Mouse (Mus musculus) neural tube, embryonic 12.5 days (tissue): ENCODE measurements around the gene Rin3. TPM values are rescaled to one million over a fixed set of nuclear protein-coding genes. Genes with fewer than 3 reads are reported as not detected.

Experiments used
- ATAC-seq: fragments of 200-750 bp; cut with Nextera tagmentation; 2 replicates; pipeline ENCODE4 v1.8.0; 2017; ENCODE audit warnings: low read depth, mild to moderate bottlenecking, moderate TSS enrichment, moderate library complexity; ENCODE audit not compliant: low FRiP score
- H3K27ac ChIP-seq: fragments of 300-500 bp; sonication (generic); 2 replicates; pipeline ENCODE4 v1.5.1; 2016
- H3K27me3 ChIP-seq: fragments of 300-500 bp; sonication (generic); replicated peaks from 2 replicates; pipeline ENCODE4 v1.6.1; 2016; ENCODE audit warnings: mild to moderate bottlenecking
- H3K36me3 ChIP-seq: fragments of 300-500 bp; sonication (generic); 2 replicates; pipeline ENCODE4 v1.6.1; 2016; ENCODE audit warnings: mild to moderate bottlenecking
- H3K4me1 ChIP-seq: fragments of 300-500 bp; sonication (generic); 2 replicates; pipeline ENCODE4 v1.6.1; 2016
- H3K4me2 ChIP-seq: fragments of 300-500 bp; sonication (generic); replicated peaks from 2 replicates; pipeline ENCODE4 v1.6.1; 2016; ENCODE audit warnings: mild to moderate bottlenecking
- H3K4me3 ChIP-seq: fragments of 300-500 bp; sonication (generic); 2 replicates; pipeline ENCODE4 v1.5.1; 2016
- H3K9ac ChIP-seq: fragments of 300-500 bp; sonication (generic); 2 replicates; pipeline ENCODE4 v1.6.1; 2016; ENCODE audit warnings: mild to moderate bottlenecking
- H3K9me3 ChIP-seq: fragments of 300-500 bp; sonication (generic); 2 replicates; pipeline ENCODE4 v1.6.1; 2016; ENCODE audit warnings: mild to moderate bottlenecking
- WGBS: fragments of 180-500 bp; shearing (Covaris S2); methylation state at CpG from one replicate; pipeline ENCODE4 v1.1.7; 2016; 5-methylcytosine and 5-hydroxymethylcytosine counted together
- polyA plus RNA-seq: library from polyadenylated mRNA; unstranded; fragments of >200 nt; fragmentation: Nextera tagmentation; extraction: Ambion mirVana; gene quantifications from 2 replicates; pipeline ENCODE4 v1.2.1, GENCODE M21; 2016

The Rin3 gene
- polyA plus RNA-seq, 1 experiment from 2014 or later, result 5.6 TPM

GRCm38 (mm10) chr12:102292501-102293215, 9.8 kb downstream of the Rin3 start:
- Histone ChIP-seq H3K4me1 (0 out of 2 replicates have a peak, but pooled peaks cover 4% of the 10 kb centered on the region), H3K27me3 (no peaks in the 10 kb centered on the region), H3K27ac (no peak overlapping the region), H3K4me3 (no peak overlapping the region), H3K36me3 (no peaks in the 10 kb centered on the region), H3K4me2 (no peak overlapping the region), H3K9ac (no peak overlapping the region), H3K9me3 (no peaks in the 10 kb centered on the region)
- no peak for ATAC-seq
- WGBS, result 83% methylated on average over 7 of the region's 7 CpGs

DNA sequence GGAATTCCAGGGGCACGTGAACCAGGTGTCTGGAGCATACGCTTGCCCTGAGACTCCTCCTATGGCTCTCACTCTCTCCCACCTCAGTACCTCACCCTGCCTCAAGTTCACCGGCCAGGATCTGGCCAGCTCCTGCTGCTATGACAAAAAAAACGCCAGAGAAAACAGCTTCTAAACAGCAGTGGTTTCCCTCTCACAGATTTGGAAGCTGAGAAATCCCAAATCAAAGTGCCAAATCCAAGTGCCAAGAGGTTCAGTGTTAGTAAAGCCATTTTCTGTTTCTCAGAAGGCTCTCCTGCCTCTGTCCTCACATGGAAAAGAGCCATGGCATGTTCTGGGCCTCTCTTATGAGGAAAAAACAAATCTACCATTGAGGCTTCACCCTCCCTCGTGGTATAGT, 11.8 kb downstream of the Rin3 start:
- H3K27me3 ChIP-seq, result no peaks in the 10 kb centered on the region
- H3K4me3 ChIP-seq, result no peak overlapping the region
- no peak for ATAC-seq

DNA sequence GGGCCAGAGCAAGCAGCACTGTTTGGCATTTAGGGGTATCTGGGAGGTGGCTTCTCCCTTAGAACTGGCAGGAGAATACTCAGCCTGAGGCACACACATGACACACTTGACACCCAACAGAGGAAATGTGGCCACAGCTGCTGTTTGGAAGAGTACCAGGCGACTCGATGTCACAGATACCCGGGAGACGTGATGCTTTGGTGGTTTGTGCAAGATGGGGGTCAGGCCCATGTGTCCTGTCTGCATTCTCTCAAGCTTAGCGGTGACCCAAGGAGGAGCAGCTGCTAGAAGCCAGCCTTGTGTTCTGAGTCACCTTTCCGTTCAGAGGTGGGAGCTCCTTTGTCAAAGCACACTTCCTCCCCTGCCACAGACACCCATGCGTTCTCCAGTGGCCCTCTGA, 12.4 kb downstream of the Rin3 start:
- Histone ChIP-seq H3K4me1 (no peaks in the 10 kb centered on the region), H3K9me3 (no peaks in the 10 kb centered on the region), H3K4me3 (no peak overlapping the region), H3K9ac (no peak overlapping the region), H3K36me3 (no peaks in the 10 kb centered on the region), H3K27me3 (no peaks in the 10 kb centered on the region), H3K27ac (no peak overlapping the region), H3K4me2 (no peak overlapping the region)
- 84% methylated on average over 7 of the region's 7 CpGs for WGBS
- no peak for ATAC-seq

More for the DNA sequence above, 11.8 kb downstream of the Rin3 start:
- H3K36me3 ChIP-seq, result no peaks in the 10 kb centered on the region
- H3K27ac ChIP-seq, result no peak overlapping the region
- no peak overlapping the region for H3K9ac ChIP-seq
- H3K4me1 ChIP-seq, result no peaks in the 10 kb centered on the region
- H3K9me3 ChIP-seq, result no peaks in the 10 kb centered on the region
- H3K4me2 ChIP-seq, result no peak overlapping the region
- WGBS, result 80% methylated on average over 5 of the region's 5 CpGs

DNA sequence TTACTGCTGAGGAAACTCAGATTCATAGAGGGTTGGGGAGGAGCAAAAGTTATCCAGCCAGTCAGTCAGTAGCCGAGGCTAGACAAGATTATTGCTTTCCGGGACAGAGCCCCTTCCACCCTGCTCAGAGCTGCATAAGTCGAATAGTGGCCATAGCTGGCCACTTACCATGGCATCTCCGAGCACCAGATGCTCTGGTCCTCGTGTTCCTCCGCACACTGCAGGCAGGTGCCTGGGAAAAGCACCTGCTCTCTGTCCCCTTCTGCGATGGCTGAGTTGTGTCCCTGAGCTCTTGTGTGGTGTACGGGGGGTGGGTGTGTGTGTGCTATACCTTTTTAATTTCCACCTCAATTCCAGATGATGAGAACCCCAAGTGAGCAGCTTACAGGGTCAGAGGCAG, 12.8 kb downstream of the Rin3 start:
- Histone ChIP-seq H3K27ac (no peak overlapping the region), H3K9me3 (no peaks in the 10 kb centered on the region), H3K36me3 (no peaks in the 10 kb centered on the region), H3K9ac (no peak overlapping the region), H3K4me1 (no peaks in the 10 kb centered on the region), H3K27me3 (no peaks in the 10 kb centered on the region), H3K4me3 (no peak overlapping the region), H3K4me2 (no peak overlapping the region)
- no peak for ATAC-seq
- 88% methylated on average over 8 of the region's 8 CpGs for WGBS

GRCm38 (mm10) chr12:102296361-102296760, 13.5 kb downstream of the Rin3 start:
- 93% methylated on average over 1 of the region's 1 CpGs for WGBS
- no peak overlapping the region for H3K4me2 ChIP-seq
- no peaks in the 10 kb centered on the region for H3K36me3 ChIP-seq
- H3K9ac ChIP-seq, result no peak overlapping the region
- no peaks in the 10 kb centered on the region for H3K4me1 ChIP-seq
- H3K4me3 ChIP-seq, result no peak overlapping the region
- no peak overlapping the region for H3K27ac ChIP-seq
- ATAC-seq, result no peak
- H3K9me3 ChIP-seq, result no peaks in the 10 kb centered on the region
- no peaks in the 10 kb centered on the region for H3K27me3 ChIP-seq

DNA sequence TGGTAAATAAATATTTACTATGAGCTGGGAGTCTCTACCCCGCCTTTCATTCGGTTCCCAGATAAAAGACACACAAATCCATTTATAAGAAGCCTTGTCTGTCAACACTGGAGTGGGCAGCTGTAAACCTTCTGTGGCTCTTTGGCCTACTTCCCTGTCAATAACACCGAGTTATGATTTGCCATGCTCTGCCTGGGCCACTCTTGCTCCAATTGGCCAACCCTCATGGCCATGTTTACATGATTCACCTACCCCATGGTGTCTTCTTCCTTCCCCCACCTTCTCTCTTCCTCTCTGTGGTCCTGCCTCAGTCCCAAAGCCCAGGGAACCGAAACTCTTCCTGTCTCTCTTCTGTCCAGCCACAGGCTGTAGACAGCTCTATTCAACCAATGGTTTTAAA, 14.1 kb downstream of the Rin3 start:
- Histone ChIP-seq H3K27me3 (no peaks in the 10 kb centered on the region), H3K27ac (no peak overlapping the region), H3K9ac (no peak overlapping the region), H3K36me3 (no peaks in the 10 kb centered on the region), H3K4me2 (no peak overlapping the region), H3K4me3 (no peak overlapping the region), H3K4me1 (no peaks in the 10 kb centered on the region), H3K9me3 (no peaks in the 10 kb centered on the region)
- ATAC-seq, result no peak
- WGBS, result 87% methylated on average over 4 of the region's 4 CpGs

GRCm38 (mm10) chr12:102299209-102299608, 16.4 kb downstream of the Rin3 start:
- no peaks in the 10 kb centered on the region for H3K36me3 ChIP-seq
- H3K9ac ChIP-seq, result no peak overlapping the region
- no peaks in the 10 kb centered on the region for H3K27me3 ChIP-seq
- H3K4me1 ChIP-seq, result peaks cover 16% of the 10 kb centered on the region
- no peak for ATAC-seq
- no peak overlapping the region for H3K27ac ChIP-seq
- no peak overlapping the region for H3K4me2 ChIP-seq
- H3K4me3 ChIP-seq, result no peak overlapping the region
- no peaks in the 10 kb centered on the region for H3K9me3 ChIP-seq
- WGBS, result 72% methylated on average over 5 of the region's 5 CpGs

GRCm38 (mm10) chr12:102301585-102301984, 18.7 kb downstream of the Rin3 start:
- no peaks in the 10 kb centered on the region for H3K9me3 ChIP-seq
- no peak overlapping the region for H3K4me2 ChIP-seq
- peaks cover 17% of the 10 kb centered on the region for H3K4me1 ChIP-seq
- no peak overlapping the region for H3K9ac ChIP-seq
- 86% methylated on average over 1 of the region's 1 CpGs for WGBS
- no peak overlapping the region for H3K27ac ChIP-seq
- no peaks in the 10 kb centered on the region for H3K36me3 ChIP-seq
- no peak overlapping the region for H3K4me3 ChIP-seq
- ATAC-seq, result no peak
- no peaks in the 10 kb centered on the region for H3K27me3 ChIP-seq

GRCm38 (mm10) chr12:102302322-102302721, 19.5 kb downstream of the Rin3 start:
- Histone ChIP-seq H3K9me3 (no peaks in the 10 kb centered on the region), H3K27me3 (no peaks in the 10 kb centered on the region), H3K4me2 (no peak overlapping the region), H3K36me3 (no peaks in the 10 kb centered on the region), H3K4me3 (no peak overlapping the region), H3K27ac (no peak overlapping the region), H3K9ac (no peak overlapping the region), H3K4me1 (peaks cover 17% of the 10 kb centered on the region)
- no peak for ATAC-seq
- 87% methylated on average over 9 of the region's 9 CpGs for WGBS

DNA sequence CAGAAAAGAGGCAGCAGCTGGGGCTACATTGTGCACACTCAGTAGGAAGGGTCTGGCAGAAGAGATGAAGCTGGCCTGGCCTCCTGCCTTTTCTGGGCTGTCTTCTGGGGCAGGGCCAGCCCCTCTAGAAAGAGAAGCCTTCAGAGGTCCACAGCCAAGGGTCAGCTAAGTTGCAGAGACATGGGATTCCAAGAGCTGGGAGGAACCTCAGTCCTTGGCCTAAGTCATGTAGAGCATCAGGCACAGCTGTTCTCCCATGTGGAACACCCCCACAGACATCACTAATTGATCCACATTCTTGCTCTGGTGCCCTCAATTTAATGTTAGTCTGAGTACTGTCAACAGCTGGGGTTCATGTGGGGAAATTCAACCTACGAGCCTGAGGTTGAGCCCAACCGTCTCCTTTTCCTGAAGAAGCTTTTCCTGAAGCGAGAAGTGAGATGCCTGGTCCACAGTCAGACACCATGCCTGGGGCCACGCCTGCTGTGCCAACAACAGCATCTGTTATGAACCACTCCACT, 20.0 kb downstream of the Rin3 start:
- Histone ChIP-seq H3K4me1 (peaks cover 20% of the 10 kb centered on the region), H3K4me2 (no peak overlapping the region), H3K27ac (no peak overlapping the region), H3K9ac (no peak overlapping the region), H3K9me3 (no peaks in the 10 kb centered on the region), H3K4me3 (no peak overlapping the region), H3K36me3 (no peaks in the 10 kb centered on the region), H3K27me3 (no peaks in the 10 kb centered on the region)
- 74% methylated on average over 4 of the region's 4 CpGs for WGBS
- no peak for ATAC-seq

DNA sequence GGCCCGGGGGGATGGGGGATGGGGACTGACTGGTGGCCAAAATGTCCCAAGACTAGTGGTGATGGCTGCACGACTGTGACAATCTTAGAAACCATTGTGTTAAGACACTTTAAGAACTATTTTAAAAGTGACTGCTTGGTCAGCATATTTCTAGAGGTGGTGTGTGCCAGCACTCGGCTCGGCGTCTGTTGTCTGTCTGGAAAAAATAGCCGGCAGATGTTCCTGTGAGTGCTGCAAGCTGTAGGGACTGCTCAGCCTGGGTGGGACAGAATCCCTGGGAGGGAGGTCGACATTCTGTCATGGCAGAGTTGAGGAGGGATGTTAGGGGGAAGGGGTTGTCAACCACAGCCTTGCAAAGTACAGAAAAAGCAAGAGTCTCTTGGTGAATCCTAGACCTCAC, 21.0 kb downstream of the Rin3 start:
- Histone ChIP-seq H3K9me3 (no peaks in the 10 kb centered on the region), H3K27me3 (no peaks in the 10 kb centered on the region), H3K4me2 (no peak overlapping the region), H3K9ac (no peak overlapping the region), H3K4me3 (no peak overlapping the region), H3K4me1 (peaks cover 26% of the 10 kb centered on the region), H3K27ac (no peak overlapping the region), H3K36me3 (no peaks in the 10 kb centered on the region)
- 41% methylated on average over 7 of the region's 7 CpGs for WGBS
- no peak for ATAC-seq

- no peak overlapping the region for H3K9ac ChIP-seq
- 58% methylated on average over 10 of the region's 10 CpGs for WGBS
- H3K36me3 ChIP-seq, result no peaks in the 10 kb centered on the region
- no peak for ATAC-seq
- H3K27ac ChIP-seq, result no peak overlapping the region
- no peak overlapping the region for H3K4me2 ChIP-seq
- H3K9me3 ChIP-seq, result no peaks in the 10 kb centered on the region
- no peak overlapping the region for H3K4me3 ChIP-seq
- peaks cover 26% of the 10 kb centered on the region for H3K4me1 ChIP-seq
- H3K27me3 ChIP-seq, result no peaks in the 10 kb centered on the region
These were observed 22.4 kb downstream of the Rin3 start for GRCm38 (mm10) chr12:102305069-102305836.
